Mouse (Mus musculus): ENCODE data around the gene B3gnt3.

DNA sequence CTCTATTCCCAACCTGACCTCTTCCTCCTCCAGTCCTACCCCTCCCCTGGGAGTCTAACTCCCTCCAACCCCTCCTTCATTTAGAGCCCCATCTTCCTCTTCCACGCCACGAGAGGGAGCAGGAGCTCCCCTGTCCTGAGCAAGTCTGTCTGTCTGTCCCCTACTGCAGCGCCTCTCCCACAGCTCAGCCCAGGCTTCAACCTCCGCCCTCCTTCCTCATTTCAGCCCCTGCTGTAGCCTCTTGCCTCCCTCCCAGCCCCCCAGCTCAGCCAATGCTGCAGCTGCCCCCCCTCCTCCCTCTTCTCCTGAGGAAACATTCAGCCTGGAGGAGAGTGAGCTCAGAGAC, 471 bp upstream of the B3gnt3 start:
- no peak for TF ChIP-seq EP300 (optimal IDR thresholded peaks at IDR 0.05)
- TF ChIP-seq CTCF (IDR thresholded peaks at IDR 0.05; ENCODE audit: low read depth) = peak; percentile 61

Data from stomach, postnatal 0 days (tissue).